Mouse (Mus musculus) megakaryocyte, adult 5-6 weeks (primary cell): ENCODE data around the gene Cnih2. TPM values are rescaled to one million over a fixed set of nuclear protein-coding genes. Genes with fewer than 3 reads are reported as not detected.
"Not testable (repeated sequence)": the region's sequence is repeated elsewhere in the genome, so short reads cannot be mapped to it uniquely, and the experiment has no call there.

Source experiments
- ATAC-seq: 2 replicates; pipeline ENCODE4 v1.8.0; 2016; ENCODE audit warnings: mild to moderate bottlenecking, inconsistent platforms; ENCODE audit not compliant: poor library complexity, severe bottlenecking
- total RNA-seq, 2 experiments: library from RNA; stranded (forward) in 1 of 2; stranded (reverse) in 1 of 2; fragments of 153-499, 151-499 nt in 1 of 2; fragments of 221-1000, 200-1000 nt in 1 of 2; gene quantifications; 2 replicates each; pipeline versions ENCODE4 v1.2.3 to v1.2.4; 2015 to 2017

The Cnih2 gene
- total RNA-seq, 2 experiments from 2014 or later = not detected

DNA sequence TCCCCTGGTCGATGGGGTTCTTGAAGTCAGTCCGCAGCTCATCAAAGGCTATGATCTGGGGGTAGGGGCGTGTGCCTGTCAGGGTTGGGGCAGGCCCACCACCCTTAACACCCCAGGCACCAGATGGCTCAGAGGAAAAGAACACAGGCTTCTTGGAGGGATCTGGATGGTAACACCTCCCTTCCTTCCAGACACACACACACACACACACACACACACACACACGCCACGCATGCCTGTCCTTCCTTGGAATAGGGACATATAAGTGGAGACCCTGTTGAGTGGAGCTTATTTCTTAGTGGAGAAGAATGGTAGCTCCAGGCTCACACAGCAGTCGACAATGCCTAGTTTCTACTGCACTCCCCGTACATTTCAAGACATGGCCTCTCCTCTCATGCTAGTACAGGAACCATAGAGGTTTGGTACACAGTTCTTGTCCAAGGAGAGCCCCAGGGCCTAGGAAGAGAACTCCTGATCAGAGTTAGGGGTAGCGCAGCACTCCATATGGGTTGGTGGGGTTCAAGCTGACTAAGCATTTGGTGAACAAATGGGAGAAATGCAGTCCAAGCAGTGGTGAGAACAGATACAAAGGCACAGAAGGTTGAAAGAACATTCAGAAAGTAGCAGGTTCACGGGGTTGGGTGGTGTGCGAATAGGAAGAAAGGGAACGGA, 3.4 kb downstream of the Cnih2 start:
- ATAC-seq = no peak

DNA sequence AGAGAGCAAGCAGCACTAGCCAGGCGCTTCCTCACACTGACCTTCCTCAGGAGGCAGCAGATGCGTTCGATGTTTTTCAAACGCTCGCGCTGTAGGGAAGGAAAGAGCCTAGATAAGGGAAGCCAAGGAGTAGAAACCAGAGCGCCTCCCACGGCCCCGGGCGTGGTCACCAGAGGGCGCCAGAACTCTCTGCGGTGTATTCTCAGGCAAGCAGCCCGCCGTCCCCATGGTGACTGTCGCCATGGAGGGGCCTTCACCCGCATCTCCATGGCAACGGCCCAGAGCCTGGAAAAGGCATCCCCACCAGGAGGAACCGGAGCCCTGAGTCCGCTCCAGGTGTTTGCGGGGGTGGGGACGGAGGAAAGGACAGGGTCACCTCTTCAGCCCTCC, 4.1 kb downstream of the Cnih2 start:
- ATAC-seq = peak; percentile 93

GRCm38 (mm10) chr19:5093481-5094242, 4.7 kb downstream of the Cnih2 start:
- no peak for ATAC-seq

- no peak for ATAC-seq
These were observed 6.2 kb downstream of the Cnih2 start for GRCm38 (mm10) chr19:5092083-5092482.

- ATAC-seq = no peak
These were observed 9.0 kb downstream of the Cnih2 start for GRCm38 (mm10) chr19:5089324-5089723.

DNA sequence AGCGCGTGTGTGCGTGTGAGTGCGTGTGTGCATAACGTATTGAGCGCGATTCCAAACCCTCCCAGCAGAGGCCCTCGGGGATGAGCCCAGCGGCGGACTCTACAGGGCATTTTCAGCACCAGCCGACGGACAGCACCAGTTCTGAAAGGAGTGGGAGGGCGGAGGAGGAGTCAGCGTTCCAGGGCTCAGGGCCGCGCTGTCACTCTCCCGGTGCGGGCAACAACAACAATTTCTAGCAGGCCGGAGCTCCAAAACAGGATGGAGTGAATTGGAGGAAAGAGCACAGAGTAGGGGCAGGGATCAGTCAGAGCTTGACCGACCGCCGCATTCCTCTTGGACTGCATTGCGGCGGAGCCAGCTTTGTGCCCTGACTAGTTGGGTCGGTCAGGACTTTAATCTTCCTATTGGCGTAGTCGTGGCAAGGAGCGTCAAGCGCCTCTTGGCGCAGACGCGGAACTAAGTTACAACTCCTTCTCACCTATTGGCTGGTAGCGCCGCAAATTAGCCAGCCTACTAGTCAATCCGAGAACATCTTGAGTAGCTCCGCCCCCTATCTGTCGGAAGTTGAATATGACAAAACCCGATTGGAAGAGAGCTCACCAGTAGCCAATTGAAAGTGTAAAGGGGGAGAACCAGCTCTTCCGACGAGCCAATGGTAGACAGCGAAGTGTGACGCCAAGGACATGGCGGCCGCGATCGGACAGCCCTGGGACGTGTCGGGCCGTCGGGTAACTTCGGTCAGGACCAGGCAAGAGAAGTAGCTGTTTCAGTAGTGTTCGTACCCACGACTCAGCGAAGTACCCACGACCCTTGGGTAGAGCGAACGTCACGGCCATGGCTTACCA, 10.2 kb downstream of the Cnih2 start, which contains the start of gene Yif1a:
Gene Yif1a, plus strand, starts transcription at position 655 of the 845 bp plus-strand sequence.
- peak; percentile 91 for ATAC-seq

GRCm38 (mm10) chr19:5086533-5086932, 11.8 kb downstream of the Cnih2 start:
- not testable (repeated sequence) for ATAC-seq

DNA sequence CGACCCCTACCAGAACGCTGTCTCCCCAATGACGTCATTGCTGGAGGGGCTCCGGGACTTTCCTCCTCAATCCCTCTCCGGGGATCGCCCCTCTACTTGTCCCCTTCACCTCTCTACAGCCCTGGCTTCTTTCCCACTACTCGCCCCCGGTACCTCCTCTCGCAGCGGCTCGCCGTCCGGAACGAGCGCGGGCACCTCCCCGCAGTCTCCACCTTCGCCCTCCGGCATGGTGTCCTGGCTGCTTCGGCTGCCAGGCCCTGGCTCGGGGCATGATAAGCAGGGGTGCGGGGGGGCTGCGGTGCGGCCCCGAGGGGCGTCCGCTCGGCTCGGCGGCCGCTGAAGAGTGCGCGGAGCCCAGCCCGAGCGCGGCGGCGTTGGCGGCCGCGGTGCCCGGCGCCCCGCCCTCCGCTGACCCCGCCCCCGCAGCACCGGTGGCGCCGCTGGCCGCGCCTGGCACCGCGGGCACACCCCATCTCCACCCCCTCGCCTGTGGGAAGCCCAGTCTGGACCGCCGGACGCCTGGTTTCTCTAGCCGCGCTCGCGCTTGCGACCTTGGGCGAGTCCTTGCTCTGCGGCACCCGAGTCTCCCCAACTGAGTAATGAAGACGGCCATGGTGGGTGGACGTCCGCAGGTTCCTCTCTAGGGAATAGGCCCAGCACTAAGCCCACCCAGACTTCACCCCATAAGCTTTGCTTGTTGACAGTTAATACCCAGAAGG, 13.0 kb downstream of the Cnih2 start, which contains the start of gene Tmem151a:
Gene Tmem151a, minus strand, starts transcription at position 387 of the 719 bp plus-strand sequence.
- 0 out of 2 replicates have a peak, but pooled peaks have one; percentile 20 for ATAC-seq

DNA sequence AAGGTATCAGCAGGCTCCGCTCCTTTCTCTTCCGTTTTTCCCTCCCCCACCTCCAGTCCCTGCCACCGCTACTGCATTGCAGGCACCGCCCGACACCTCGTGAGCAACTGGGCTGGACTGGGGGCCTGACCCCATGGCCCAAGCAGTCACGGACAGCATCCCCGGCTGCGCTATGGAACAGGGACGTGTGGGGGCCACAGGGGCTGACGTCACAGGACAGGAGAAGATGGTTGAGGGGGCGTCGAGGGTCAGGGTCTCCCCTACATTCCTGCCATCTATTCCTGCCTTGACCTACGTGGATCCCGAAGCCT, 13.5 kb downstream of the Cnih2 start:
- no peak for ATAC-seq

GRCm38 (mm10) chr19:5083961-5084833, 14.1 kb downstream of the Cnih2 start:
- ATAC-seq = no peak

GRCm38 (mm10) chr19:5082596-5082995, 15.7 kb downstream of the Cnih2 start:
- no peak for ATAC-seq

GRCm38 (mm10) chr19:5082005-5082404, 16.3 kb downstream of the Cnih2 start:
- ATAC-seq = no peak

DNA sequence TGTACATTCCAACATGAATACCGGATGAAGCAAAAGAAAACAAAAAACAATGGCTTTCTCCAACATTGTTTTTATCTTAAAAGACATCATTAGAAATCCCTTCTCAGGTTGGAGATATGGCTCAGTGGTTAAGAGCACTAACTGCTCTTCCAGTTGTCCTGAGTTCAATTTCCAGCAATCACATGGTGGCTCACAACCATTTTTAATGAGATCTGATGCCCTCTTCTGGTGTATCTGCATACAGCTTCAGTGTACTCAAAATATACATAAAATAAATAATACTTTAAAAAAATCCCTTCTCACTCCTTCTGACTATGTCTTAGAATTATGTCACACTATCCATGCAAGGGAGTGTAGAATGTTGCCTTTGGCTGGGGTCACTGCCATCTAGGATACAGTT, 19.0 kb downstream of the Cnih2 start:
- no peak for ATAC-seq

DNA sequence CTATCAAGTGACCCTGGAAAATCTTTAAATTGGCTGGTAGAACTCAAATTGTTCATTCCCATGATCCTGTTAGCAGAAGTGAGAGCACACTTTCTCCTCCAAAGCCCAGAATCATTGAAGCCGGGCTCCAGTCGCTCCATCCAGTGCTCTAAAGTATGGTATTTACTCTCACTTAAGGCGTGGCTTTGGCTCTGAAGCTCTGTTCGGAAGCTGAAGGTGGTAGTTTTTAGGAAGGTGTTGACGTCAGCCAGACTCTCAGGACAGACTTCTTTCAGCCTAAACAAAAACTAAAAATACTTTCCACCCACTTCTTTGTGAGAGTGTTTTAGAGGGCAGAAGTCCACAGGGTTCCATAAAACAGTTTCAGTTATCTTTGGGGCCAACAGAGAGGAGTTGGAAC, 24.8 kb downstream of the Cnih2 start:
- no peak for ATAC-seq

- ATAC-seq = peak; percentile 50
These were observed 25.3 kb downstream of the Cnih2 start for GRCm38 (mm10) chr19:5073028-5073427.

DNA sequence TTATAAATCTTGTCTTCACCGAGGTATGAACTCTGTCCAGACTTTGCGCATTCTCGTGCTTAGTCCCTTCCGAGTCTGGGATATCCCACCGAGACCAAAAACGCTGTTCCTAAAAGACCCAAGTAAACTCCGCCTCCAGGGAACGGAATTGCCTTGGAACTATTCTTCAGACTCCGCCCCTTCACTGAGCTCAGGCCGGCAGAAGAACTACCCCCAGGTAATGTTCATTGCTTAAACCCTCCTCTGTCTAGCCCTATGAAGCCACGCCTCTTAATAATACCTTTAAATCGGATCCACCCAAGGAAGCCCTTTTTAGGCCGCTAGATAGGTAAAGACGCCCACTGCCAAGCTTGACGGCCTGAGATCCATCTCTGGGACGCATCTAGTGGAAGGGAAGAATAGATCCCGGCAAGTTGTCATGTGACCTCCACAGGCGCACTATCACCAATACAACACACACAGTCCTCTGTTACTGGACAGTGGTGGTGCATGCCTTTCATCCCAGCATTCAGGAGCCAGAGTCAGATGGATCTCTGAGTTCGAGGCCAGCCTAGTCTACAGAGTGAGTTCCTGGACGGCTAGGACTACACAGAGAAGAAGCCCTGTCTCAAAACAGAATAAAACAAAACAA, 25.8 kb downstream of the Cnih2 start:
- 0 out of 2 replicates have a peak, but pooled peaks have one; percentile 11 for ATAC-seq

DNA sequence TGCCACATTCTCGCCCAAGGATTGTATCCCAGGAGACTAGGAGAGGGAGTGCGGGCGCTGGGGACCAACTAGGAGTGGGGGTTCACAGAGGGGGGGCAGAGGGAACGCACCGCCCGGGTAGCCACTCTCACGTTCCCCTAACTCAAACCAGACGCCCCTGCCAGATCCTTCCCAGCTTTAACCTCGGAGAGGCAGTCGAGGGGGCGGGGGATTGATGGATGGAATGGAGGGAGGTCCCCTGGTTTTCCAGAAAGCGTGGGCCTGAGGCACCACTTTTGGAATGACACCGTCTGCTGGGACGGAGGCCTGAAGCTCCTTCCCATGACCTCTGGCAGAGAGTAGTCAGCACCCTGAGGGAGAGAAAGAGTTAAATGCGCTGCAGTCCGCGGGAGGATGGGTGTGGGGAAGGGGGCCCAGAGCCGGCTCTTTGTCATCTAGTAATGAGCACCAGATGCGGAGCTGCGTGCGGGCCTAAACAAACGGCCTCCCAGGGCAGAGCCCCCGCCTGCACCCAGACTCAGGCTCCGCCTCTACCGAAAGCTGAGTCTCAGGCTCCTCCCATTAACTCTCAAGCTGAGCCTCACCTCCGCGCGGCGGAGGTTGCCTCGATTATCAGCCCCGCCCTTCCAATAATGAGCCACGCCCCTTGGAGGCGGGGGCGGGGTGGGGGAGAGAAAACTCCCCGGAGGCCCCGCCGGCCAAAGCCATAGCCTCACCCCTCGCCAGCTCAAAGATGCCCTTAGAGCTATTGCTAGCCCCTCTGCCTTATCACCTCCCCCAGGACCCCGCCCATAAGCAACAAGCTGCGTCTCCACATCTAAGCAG, 26.6 kb downstream of the Cnih2 start:
- peak; percentile 80 for ATAC-seq

- no peak for ATAC-seq
These were observed 27.2 kb downstream of the Cnih2 start for GRCm38 (mm10) chr19:5071077-5071476.
